Mouse (Mus musculus) cortical plate, adult 2 months (tissue): ENCODE measurements around the gene Rspo4. TPM values are rescaled to one million over a fixed set of nuclear protein-coding genes. Genes with fewer than 3 reads are reported as not detected.

ENCODE experiments used
- H3K27ac ChIP-seq: fragments of 200-500 bp; 2 replicates; pipeline ENCODE4 v1.5.1; 2012; ENCODE audit warnings: low read length, control low read depth, inconsistent platforms; ENCODE audit not compliant: insufficient read depth
- H3K4me1 ChIP-seq: fragments of 200-500 bp; 2 replicates; pipeline ENCODE4 v1.6.1; 2011; ENCODE audit warnings: low read length; ENCODE audit not compliant: control insufficient read depth, insufficient read depth
- H3K4me3 ChIP-seq: fragments of 200-500 bp; 2 replicates; pipeline ENCODE4 v1.5.1; 2011; ENCODE audit warnings: mild to moderate bottlenecking, low read length, control low read depth; ENCODE audit not compliant: insufficient read depth
- CTCF ChIP-seq: fragments of 200-500 bp; IDR thresholded peaks from 2 replicates; pipeline ENCODE4 v1.5.1; 2011; ENCODE audit warnings: mild to moderate bottlenecking, control low read depth, low read length; ENCODE audit not compliant: insufficient read depth; ENCODE audit errors: extremely low read depth
- POLR2A ChIP-seq: fragments of 200-500 bp; IDR thresholded peaks from 2 replicates; pipeline ENCODE4 v1.6.1; 2011; ENCODE audit warnings: mild to moderate bottlenecking, low read length, control low read depth; ENCODE audit not compliant: insufficient read depth; ENCODE audit errors: extremely low read depth
- polyA plus RNA-seq: library from polyadenylated mRNA; depleted of rRNA; stranded (reverse); fragments of >200 nt; gene quantifications from 2 replicates; pipeline ENCODE4 v1.2.3, GENCODE M21; 2012; rRNA removed

The Rspo4 gene
- 0.11 and 0.15 TPM in 2 replicates for polyA plus RNA-seq

DNA sequence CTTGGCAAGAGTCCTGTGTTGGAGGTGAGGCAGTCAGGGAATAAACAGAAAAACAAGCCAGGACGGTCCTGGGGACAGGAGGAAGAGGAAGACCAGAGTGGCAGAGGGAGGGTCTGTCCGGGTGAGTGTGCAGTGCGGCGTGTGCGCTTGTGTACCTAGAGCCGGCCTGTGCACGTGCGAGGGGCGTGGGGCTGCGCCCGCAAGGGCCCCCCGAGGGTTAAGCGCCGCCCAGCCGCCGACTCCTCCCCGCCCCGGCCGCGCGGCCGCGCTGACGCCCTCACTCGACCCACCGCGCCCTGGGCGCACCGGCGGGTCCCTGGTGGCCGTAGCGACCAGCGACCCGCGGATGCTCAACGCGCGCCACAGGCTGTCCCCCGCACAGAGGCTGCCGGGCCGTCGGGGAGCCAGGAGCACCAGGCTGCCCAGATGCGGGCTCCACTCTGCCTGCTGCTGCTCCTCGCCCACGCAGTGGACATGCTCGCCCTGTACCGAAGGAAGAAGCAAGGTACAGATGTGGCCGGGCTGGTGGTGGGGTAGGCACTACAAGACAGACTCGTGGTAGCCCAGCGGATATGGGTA is at the start of gene Rspo4:
Gene Rspo4 (plus strand): TSS at position 280 of the 579 bp plus-strand sequence.
- Histone ChIP-seq H3K27ac (no peak within 1 kb of the TSS), H3K4me3 (no peak within 1 kb of the TSS), H3K4me1 (no peaks in the 10 kb centered on the region)
- TF ChIP-seq POLR2A (no peak), CTCF (no peak)

DNA sequence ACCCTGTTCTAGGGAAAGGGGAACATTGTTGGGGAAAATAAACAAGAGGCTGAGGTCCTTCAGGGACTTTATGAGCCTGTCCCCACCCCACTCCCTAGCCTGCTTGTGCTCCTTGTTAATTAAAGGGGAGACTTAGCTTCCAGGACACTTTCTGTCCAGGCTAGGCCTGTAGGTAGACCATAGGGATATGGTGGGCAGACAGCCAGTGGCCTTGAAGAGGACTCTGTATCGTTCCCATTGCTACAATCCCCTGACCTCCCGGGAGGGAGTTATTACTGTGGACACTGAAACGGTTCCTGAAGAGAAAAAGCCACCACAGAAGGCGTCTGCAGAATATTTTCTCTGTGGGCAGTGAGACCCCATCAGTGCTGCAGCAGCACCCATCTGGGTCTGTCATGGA is 27.1 kb upstream of the Rspo4 start:
- TF ChIP-seq POLR2A, result no peak
- TF ChIP-seq CTCF, result no peak
- Histone ChIP-seq H3K4me1 (no peaks in the 10 kb centered on the region), H3K4me3 (no peak overlapping the region), H3K27ac (no peak overlapping the region)

DNA sequence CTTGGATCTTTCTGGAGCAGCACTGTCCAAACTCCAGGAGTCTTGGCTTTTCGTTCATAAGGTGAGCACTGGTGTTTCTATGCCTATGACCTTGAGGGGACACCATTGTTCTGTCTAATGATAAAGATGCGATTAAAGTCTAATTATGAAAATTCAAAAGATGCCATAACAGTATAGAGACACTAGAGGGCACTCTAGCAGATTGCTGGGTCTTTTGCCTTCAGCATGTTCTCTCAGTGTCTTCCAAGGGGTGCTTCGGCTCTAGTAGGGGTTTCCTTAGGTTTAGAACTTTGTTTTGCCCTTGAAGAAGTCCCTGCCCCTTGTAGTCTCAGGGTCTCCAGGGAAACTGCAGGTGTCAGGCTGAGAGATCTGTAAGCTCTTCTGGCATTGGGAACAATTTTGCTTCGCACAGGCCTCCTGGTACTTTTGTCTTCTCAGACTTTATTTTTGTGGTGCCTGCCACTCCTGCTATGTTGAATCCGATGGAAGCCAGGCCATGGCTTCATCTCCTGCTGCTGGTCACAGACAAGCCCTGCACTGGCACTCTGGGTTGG is 19.6 kb downstream of the Rspo4 start:
- no peaks in the 10 kb centered on the region for H3K4me1 ChIP-seq
- TF ChIP-seq POLR2A, result no peak
- TF ChIP-seq CTCF, result peak; percentile 48
- no peak overlapping the region for H3K4me3 ChIP-seq
- H3K27ac ChIP-seq, result no peak overlapping the region

- no peak for TF ChIP-seq POLR2A
- no peak for TF ChIP-seq CTCF
- no peaks in the 10 kb centered on the region for H3K4me1 ChIP-seq
- H3K4me3 ChIP-seq, result no peak overlapping the region
- H3K27ac ChIP-seq, result no peak overlapping the region
Measured at GRCm38 (mm10) chr2:151864941-151865340, 22.2 kb downstream of the Rspo4 start.

DNA sequence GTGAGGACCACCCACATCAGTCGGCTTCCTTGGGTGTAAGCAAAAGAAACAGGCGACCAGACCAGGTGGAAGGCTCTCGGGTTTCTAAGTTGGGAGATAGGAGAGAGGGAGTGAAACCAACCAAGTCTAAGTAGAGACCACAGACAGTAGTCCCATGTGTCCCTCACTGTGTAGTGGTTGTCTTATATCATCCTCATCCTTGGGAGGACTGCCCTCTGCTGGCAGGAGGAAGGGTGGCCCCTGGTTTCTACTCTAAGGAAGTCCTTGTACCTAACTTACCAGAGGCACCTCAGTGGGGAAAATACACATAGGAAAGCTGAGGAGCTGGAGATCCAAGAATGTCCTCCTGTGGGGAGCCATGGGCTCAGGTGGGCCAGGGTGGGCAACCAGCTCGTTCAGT is 23.8 kb downstream of the Rspo4 start:
- Histone ChIP-seq H3K27ac (no peak overlapping the region), H3K4me3 (no peak overlapping the region), H3K4me1 (no peaks in the 10 kb centered on the region)
- TF ChIP-seq CTCF, result peak; percentile 73
- no peak for TF ChIP-seq POLR2A

- Histone ChIP-seq H3K4me1 (no peaks in the 10 kb centered on the region), H3K27ac (no peak overlapping the region), H3K4me3 (no peak overlapping the region)
- TF ChIP-seq POLR2A (no peak), CTCF (no peak)
Measured at GRCm38 (mm10) chr2:151868196-151868595, 25.5 kb downstream of the Rspo4 start.

- H3K4me1 ChIP-seq, result no peaks in the 10 kb centered on the region
- TF ChIP-seq CTCF (peak; percentile 39; the same call in 1 of the 2 replicates), POLR2A (no peak)
Measured at GRCm38 (mm10) chr2:151874551-151874950, 31.8 kb downstream of the Rspo4 start.

DNA sequence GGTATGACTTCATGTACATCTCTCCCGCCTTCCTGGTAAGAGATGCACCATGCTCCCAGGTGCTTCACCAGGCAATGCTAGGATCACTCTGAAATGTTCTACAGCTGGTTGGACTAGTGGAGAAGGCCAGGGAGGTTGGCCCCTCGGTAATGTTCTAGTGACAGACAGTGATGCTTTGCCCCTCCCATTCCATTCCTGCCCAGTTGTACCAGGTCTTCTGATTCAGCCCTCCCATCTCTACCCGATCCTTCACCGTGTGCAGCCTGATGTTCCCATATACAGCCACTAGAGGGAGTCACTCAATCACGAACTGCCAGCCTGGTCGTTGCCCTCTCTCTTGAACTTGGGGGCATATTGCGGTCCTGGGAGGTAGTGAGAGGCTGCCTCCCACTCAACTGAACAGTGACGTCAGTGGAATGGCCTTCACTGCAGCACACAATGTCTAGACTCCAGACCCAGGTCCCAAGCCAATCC is 33.3 kb downstream of the Rspo4 start:
- H3K4me1 ChIP-seq, result no peaks in the 10 kb centered on the region
- no peak overlapping the region for H3K4me3 ChIP-seq
- TF ChIP-seq CTCF, result peak; percentile 96
- TF ChIP-seq POLR2A, result no peak
- H3K27ac ChIP-seq, result no peak overlapping the region

More at GRCm38 (mm10) chr2:151874551-151874950, 31.8 kb downstream of the Rspo4 start:
- Histone ChIP-seq H3K27ac (no peak overlapping the region), H3K4me3 (no peak overlapping the region)

- H3K27ac ChIP-seq, result no peak overlapping the region
- H3K4me3 ChIP-seq, result no peak overlapping the region
- TF ChIP-seq CTCF (no peak), POLR2A (no peak)
- no peaks in the 10 kb centered on the region for H3K4me1 ChIP-seq
Measured at GRCm38 (mm10) chr2:151878645-151879044, 35.9 kb downstream of the Rspo4 start.

DNA sequence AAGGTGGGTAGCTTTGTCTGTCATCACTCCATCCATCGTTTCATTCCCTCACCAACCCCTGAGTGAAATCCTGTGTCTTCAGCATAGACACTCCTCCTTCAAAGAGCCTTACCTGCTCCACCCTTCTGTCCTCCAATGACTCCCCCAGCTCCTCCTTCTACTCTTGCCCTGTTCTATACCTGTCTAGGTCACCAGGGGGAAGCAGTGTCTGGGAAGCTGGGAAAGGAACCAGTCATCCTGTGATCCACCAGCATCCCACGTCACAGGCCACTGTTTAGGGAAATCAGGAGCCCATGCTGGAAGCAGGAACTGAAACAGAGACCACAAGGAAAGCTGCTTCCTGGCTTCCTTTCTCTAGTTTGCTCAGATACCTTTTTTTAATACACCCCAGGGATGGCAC is 37.0 kb downstream of the Rspo4 start:
- TF ChIP-seq CTCF, result no peak
- TF ChIP-seq POLR2A, result no peak
- H3K4me3 ChIP-seq, result no peak overlapping the region
- H3K4me1 ChIP-seq, result no peaks in the 10 kb centered on the region
- H3K27ac ChIP-seq, result no peak overlapping the region

GRCm38 (mm10) chr2:151891031-151891430 is 48.3 kb downstream of the Rspo4 start:
- no peak overlapping the region for H3K4me3 ChIP-seq
- H3K4me1 ChIP-seq, result no peaks in the 10 kb centered on the region
- H3K27ac ChIP-seq, result no peak overlapping the region
- TF ChIP-seq CTCF (no peak), POLR2A (no peak)
